ENCODE assay signal across 17 mouse cellular contexts in the genomic region with DNA sequence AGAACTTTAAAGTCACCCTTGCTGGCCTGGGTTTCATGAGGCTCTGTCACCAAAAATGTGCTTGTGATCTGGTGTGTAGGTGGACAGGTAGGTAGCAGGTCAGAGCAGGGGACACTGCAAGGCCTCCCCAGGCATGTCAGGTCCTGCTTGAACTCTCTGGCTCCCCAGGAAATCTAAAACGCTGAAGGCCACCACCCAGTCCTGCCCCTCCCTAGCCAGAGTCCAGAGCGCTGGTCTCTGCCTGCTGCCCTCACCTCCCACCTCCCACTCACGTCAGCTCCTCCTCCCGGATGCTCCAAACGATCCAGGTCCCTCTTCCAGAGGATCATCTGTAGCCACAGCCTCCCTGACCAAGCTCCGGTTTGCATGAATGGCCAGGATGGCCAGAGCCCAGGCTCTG. TPM values are rescaled to one million over a fixed set of nuclear protein-coding genes. Genes with fewer than 3 reads are reported as not detected.
DNase-seq lines count a peak whose midpoint lies in the region; ATAC-seq and TF ChIP-seq lines count a peak whose summit lies in the region.
"Had no signal": no experiment of that assay in that cellular context is flagged by ENCODE, and none has a peak within 500 bp of the region (broad histone marks: within the 10 kb centered on the region; RNA-seq: fewer than 3 reads in every experiment).

No protein-coding gene starts in this region.

- DNase-seq in kidney, postnatal 4 days: peak; percentile 33 to 44
- DNase-seq in kidney, adult 18-20 months: no peak
- no peak for DNase-seq in liver, embryonic 11.5 days (ENCODE audit: low spot score)
- no peak for DNase-seq in adrenal gland, adult 2 months
- DNase-seq: cerebellum, adult 9-10 months; gastrocnemius, postnatal 14 days; kidney, postnatal 36 days; lung, postnatal 36 days; right cerebral cortex, postnatal 14 days; thymus, postnatal 25 days had no signal

- TF ChIP-seq CTCF in intestine, postnatal 0 days (IDR thresholded peaks at IDR 0.05; ENCODE audit: low read depth): no peak

- peaks cover 10% of the 10 kb centered on the region for H3K4me1 ChIP-seq in intestine, postnatal 0 days (replicated peaks; ENCODE audit: control insufficient read depth, insufficient read depth, low read length)
- H3K4me1 ChIP-seq in liver, embryonic 11.5 days (replicated peaks; ENCODE audit: control insufficient read depth, insufficient read depth, low read length): peaks cover 34% of the 10 kb centered on the region
- H3K4me1 ChIP-seq in stomach, embryonic 16.5 days (ENCODE audit: control insufficient read depth, insufficient read depth, low read length): peaks cover 12% of the 10 kb centered on the region

- ATAC-seq in intestine, postnatal 0 days: no peak
- ATAC-seq in liver, embryonic 11.5 days (replicated peaks; ENCODE audit: low FRiP score): no peak
- ATAC-seq in stomach, embryonic 16.5 days (ENCODE audit: insufficient read depth, low FRiP score): peak; percentile 18; the same call in 1 of the 2 replicates
- ATAC-seq in erythroid progenitor cell, adult 5-6 weeks (replicated peaks; ENCODE audit: low FRiP score, poor library complexity, severe bottlenecking): no peak

- no peak overlapping the region for H3K4me2 ChIP-seq in intestine, postnatal 0 days (replicated peaks; ENCODE audit: low read depth)
- no peak overlapping the region for H3K4me2 ChIP-seq in liver, embryonic 11.5 days
- no peak overlapping the region for H3K4me2 ChIP-seq in stomach, embryonic 16.5 days (ENCODE audit: low read depth, low read length)

- 36% methylated on average over 6 of the region's 6 CpGs for WGBS in intestine, postnatal 0 days
- WGBS in liver, embryonic 11.5 days: 55% methylated on average over 6 of the region's 6 CpGs
- 60% methylated on average over 6 of the region's 6 CpGs for WGBS in stomach, embryonic 16.5 days

- H3K27ac ChIP-seq in intestine, postnatal 0 days (ENCODE audit: low read depth, low read length): peak overlapping the region; percentile 57; the same call in 1 of the 2 replicates
- H3K27ac ChIP-seq in liver, embryonic 11.5 days (ENCODE audit: low read depth, low read length): 0 out of 2 replicates have a peak overlapping the region, but pooled peaks have one; percentile 50
- 0 out of 2 replicates have a peak overlapping the region, but pooled peaks have one; percentile 40 for H3K27ac ChIP-seq in stomach, embryonic 16.5 days (ENCODE audit: low read length)
- H3K27ac ChIP-seq: embryonic facial prominence, embryonic 15.5 days; hindbrain, embryonic 13.5 days; neural tube, embryonic 12.5 days had no signal

- no peak overlapping the region for H3K4me3 ChIP-seq in intestine, postnatal 0 days (ENCODE audit: low read depth, low read length)
- no peak overlapping the region for H3K4me3 ChIP-seq in liver, embryonic 11.5 days (ENCODE audit: low read depth, low read length)
- H3K4me3 ChIP-seq in stomach, embryonic 16.5 days (replicated peaks; ENCODE audit: low read length): no peak overlapping the region
- H3K4me3 ChIP-seq: embryonic facial prominence, embryonic 15.5 days; hindbrain, embryonic 13.5 days; neural tube, embryonic 12.5 days had no signal

- H3K9me3 ChIP-seq in intestine, postnatal 0 days (ENCODE audit: control insufficient read depth): no peaks in the 10 kb centered on the region
- H3K9me3 ChIP-seq in liver, embryonic 11.5 days (ENCODE audit: control insufficient read depth, low read length): no peaks in the 10 kb centered on the region
- H3K9me3 ChIP-seq in stomach, embryonic 16.5 days (replicated peaks; ENCODE audit: control insufficient read depth, low read length): no peaks in the 10 kb centered on the region
- H3K9me3 ChIP-seq: embryonic facial prominence, embryonic 15.5 days; heart, embryonic 12.5 days; hindbrain, embryonic 13.5 days; neural tube, embryonic 12.5 days had no signal

- H3K27me3 ChIP-seq in intestine, postnatal 0 days (replicated peaks; ENCODE audit: control insufficient read depth, insufficient read depth, low read length): no peaks in the 10 kb centered on the region
- no peaks in the 10 kb centered on the region; the same call in 1 of the 2 replicates for H3K27me3 ChIP-seq in liver, embryonic 11.5 days (replicated peaks; ENCODE audit: control insufficient read depth, insufficient read depth, low read length)
- H3K27me3 ChIP-seq in stomach, embryonic 16.5 days (ENCODE audit: control insufficient read depth, insufficient read depth, low read length): no peaks in the 10 kb centered on the region
- H3K27me3 ChIP-seq: embryonic facial prominence, embryonic 15.5 days had no signal

- no peak overlapping the region for H3K9ac ChIP-seq in intestine, postnatal 0 days (ENCODE audit: low read depth, low read length)
- no peak overlapping the region for H3K9ac ChIP-seq in liver, embryonic 11.5 days (ENCODE audit: low read depth, low read length)
- peak overlapping the region; percentile 52; the same call in 1 of the 2 replicates for H3K9ac ChIP-seq in stomach, embryonic 16.5 days (ENCODE audit: low read length)
- H3K9ac ChIP-seq: embryonic facial prominence, embryonic 15.5 days; heart, embryonic 12.5 days; neural tube, embryonic 12.5 days had no signal

- no peaks in the 10 kb centered on the region for H3K36me3 ChIP-seq in intestine, postnatal 0 days (ENCODE audit: control insufficient read depth, insufficient read depth)
- H3K36me3 ChIP-seq in liver, embryonic 11.5 days (ENCODE audit: control insufficient read depth, insufficient read depth, low read length): no peaks in the 10 kb centered on the region
- H3K36me3 ChIP-seq in stomach, embryonic 16.5 days (ENCODE audit: control insufficient read depth, insufficient read depth, low read length): no peaks in the 10 kb centered on the region
- H3K36me3 ChIP-seq: embryonic facial prominence, embryonic 15.5 days; heart, embryonic 12.5 days; hindbrain, embryonic 13.5 days; neural tube, embryonic 12.5 days had no signal

RNA-seq across cellular contexts. Expression of a gene that starts 43.0 kb away (rescaled TPM):
- 30.5 and 33.5 TPM in 2 replicates for polyA plus RNA-seq in intestine, postnatal 0 days (2015; fragmentation: Nextera tagmentation; extraction: Ambion mirVana)
- polyA plus RNA-seq in liver, embryonic 11.5 days (2014; fragmentation: Nextera tagmentation; extraction: Ambion mirVana): 50.7 and 53.6 TPM in 2 replicates
- polyA plus RNA-seq in stomach, embryonic 16.5 days (2015; fragmentation: Nextera tagmentation; extraction: Ambion mirVana): 49.5 and 51.3 TPM in 2 replicates
- 10 to 100 TPM; 55.1 to 71.3 TPM for total RNA-seq in adrenal gland, adult 2 months (2021)
- polyA plus RNA-seq in adrenal gland, adult 2 months (2012; rRNA removed): 52.3 and 57.9 TPM in 2 replicates
- total RNA-seq in erythroid progenitor cell, adult 5-6 weeks (2015; ENCODE audit: low replicate concordance): 5.0 and 6.1 TPM in 2 replicates
- total RNA-seq in erythroid progenitor cell, adult 5-6 weeks (2017; ENCODE audit: low replicate concordance): 4.3 and 13.9 TPM in 2 replicates

Comparison
In these comparisons a context has a peak if more than half of its experiments do, and no peak if none do; other contexts are left out.
1. DNase-seq: peak in kidney, postnatal 4 days (2 of 2); none in kidney, adult 18-20 months (single experiment), liver, embryonic 11.5 days (single experiment) and adrenal gland, adult 2 months (single experiment).
2. Peak in every context shown above with its lines, with median percentiles within 50 percentile points of each other: H3K27ac ChIP-seq.